Mouse (Mus musculus) limb, embryonic 14.5 days (tissue): Measurements from ENCODE around the gene Cep68. TPM values are rescaled to one million over a fixed set of nuclear protein-coding genes. Genes with fewer than 3 reads are reported as not detected.

ENCODE experiments used
- ATAC-seq: fragments of 200-750 bp; cut with Nextera tagmentation; 2 replicates; pipeline ENCODE4 v1.8.0; 2017; ENCODE audit warnings: low read depth, moderate number of reproducible peaks, moderate TSS enrichment; ENCODE audit not compliant: low FRiP score
- DNase-seq: peaks from one replicate; pipeline ENCODE4 v3.0.0-alpha.2; 2015; ENCODE audit warnings: low spot score
- H3K27ac ChIP-seq: fragments of 300-500 bp; sonication (generic); replicated peaks from 2 replicates; pipeline ENCODE4 v1.5.1; 2014; ENCODE audit warnings: low read depth, mild to moderate bottlenecking, low read length, moderate library complexity, mixed read lengths
- H3K27me3 ChIP-seq: fragments of 300-500 bp; sonication (generic); 2 replicates; pipeline ENCODE4 v1.6.1; 2014; ENCODE audit warnings: low read length, mixed read lengths; ENCODE audit not compliant: control insufficient read depth, insufficient read depth
- H3K36me3 ChIP-seq: fragments of 300-500 bp; sonication (generic); 2 replicates; pipeline ENCODE4 v1.6.1; 2014; ENCODE audit warnings: mild to moderate bottlenecking, low read length, moderate library complexity, mixed read lengths; ENCODE audit not compliant: control insufficient read depth, insufficient read depth
- H3K4me1 ChIP-seq: fragments of 300-500 bp; sonication (generic); 2 replicates; pipeline ENCODE4 v1.6.1; 2014; ENCODE audit warnings: antibody characterized with exemption, low read length, mixed read lengths; ENCODE audit not compliant: control insufficient read depth, insufficient read depth
- H3K4me2 ChIP-seq: fragments of 300-500 bp; sonication (generic); replicated peaks from 2 replicates; pipeline ENCODE4 v1.6.1; 2014; ENCODE audit warnings: low read depth, mild to moderate bottlenecking, low read length, moderate library complexity; ENCODE audit not compliant: severe bottlenecking
- H3K4me3 ChIP-seq: fragments of 300-500 bp; sonication (generic); replicated peaks from 2 replicates; pipeline ENCODE4 v1.5.1; 2014; ENCODE audit warnings: low read length
- H3K9ac ChIP-seq: fragments of 300-500 bp; sonication (generic); 2 replicates; pipeline ENCODE4 v1.6.1; 2014; ENCODE audit warnings: mild to moderate bottlenecking, low read depth, low read length, moderate library complexity; ENCODE audit not compliant: severe bottlenecking
- H3K9me3 ChIP-seq: fragments of 300-500 bp; sonication (generic); 2 replicates; pipeline ENCODE4 v1.6.1; 2016; ENCODE audit warnings: low read length; ENCODE audit not compliant: control insufficient read depth
- POLR2A ChIP-seq: fragments of 200-500 bp; IDR thresholded peaks from 2 replicates; pipeline ENCODE4 v1.8.0; 2012; ENCODE audit warnings: inconsistent platforms, mild to moderate bottlenecking, moderate library complexity, borderline replicate concordance; ENCODE audit not compliant: insufficient read depth, insufficient read length; ENCODE audit errors: extremely low read depth
- WGBS: fragments of 180-500 bp; shearing (Covaris S2); extraction: QIAGEN DNeasy Blood & Tissue Kit; methylation state at CpG from one replicate; pipeline ENCODE4 v1.1.7; 2014; 5-methylcytosine and 5-hydroxymethylcytosine counted together
- polyA plus RNA-seq, 2 experiments: library from polyadenylated mRNA; depleted of rRNA in 1 of 2; stranded (reverse) in 1 of 2; unstranded in 1 of 2; fragments of >200 nt; fragmentation: Nextera tagmentation in 1 of 2; extraction: Ambion mirVana in 1 of 2; gene quantifications; 2 replicates each; pipeline versions ENCODE4 v1.2.1 to v1.2.3; 2012 to 2014

Cep68 gene
- polyA plus RNA-seq, 2 experiments, result 28.5 to 29.7 TPM

DNA sequence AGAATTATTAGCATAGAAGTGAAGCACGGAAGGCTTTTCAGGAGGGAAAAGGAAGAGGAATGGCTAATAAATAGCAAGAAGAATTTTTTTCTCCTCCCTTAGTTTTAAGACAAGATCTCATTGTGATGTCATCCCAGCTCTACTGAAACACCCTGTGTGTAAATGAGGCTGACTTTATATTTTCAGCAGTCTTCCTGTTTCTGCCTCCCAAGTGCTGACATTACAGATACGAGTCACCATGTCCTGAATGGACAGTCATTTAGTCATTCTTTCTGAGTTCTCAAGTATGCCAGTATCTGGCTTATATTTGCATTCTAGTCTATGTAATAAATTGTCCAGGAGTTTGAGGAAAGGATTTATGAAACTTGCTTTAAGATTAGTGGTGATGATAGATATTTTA is 44.9 kb downstream of the Cep68 start:
- Histone ChIP-seq H3K27ac (no peak overlapping the region), H3K9ac (no peak overlapping the region), H3K4me2 (no peak overlapping the region), H3K4me3 (no peak overlapping the region), H3K36me3 (0 out of 2 replicates have a peak, but pooled peaks cover 4% of the 10 kb centered on the region), H3K9me3 (no peaks in the 10 kb centered on the region), H3K4me1 (peaks cover 22% of the 10 kb centered on the region), H3K27me3 (no peaks in the 10 kb centered on the region)
- 81% methylated on average over 2 of the region's 2 CpGs for WGBS
- DNase-seq (no peak), ATAC-seq (no peak)
- TF ChIP-seq POLR2A, result no peak

DNA sequence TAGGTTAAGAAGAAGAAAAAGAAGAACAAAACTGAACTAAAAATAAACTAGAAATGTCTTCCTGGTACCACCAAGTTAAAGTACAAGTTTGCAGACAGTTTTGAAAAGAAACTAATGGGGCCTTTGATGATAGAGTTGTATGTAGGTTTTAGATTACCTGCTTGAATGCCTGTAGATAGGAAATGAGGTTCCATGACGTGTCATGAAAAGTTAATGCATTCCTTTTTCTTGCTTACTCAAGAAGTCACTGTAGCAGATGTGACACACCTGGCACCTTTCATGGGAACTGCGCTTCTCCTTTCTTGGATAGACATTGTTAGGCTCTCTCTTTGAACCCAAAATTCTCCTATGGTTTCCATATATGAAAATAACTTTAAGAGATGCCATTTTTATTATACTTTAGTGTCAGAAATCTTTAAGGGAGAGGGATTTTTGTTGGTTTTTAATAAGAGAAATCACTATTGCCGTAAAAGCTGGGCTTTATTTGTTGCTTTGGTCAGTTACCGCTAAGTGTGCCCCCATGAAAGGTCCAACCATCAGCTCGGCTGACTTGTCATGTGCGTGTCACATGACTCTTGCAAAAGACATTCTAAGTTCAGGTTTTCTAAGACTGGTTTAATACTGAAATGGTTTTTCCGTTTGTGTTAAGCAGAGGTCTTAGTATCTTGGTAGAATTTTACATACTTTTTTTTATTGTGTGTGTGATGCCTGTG is 46.8 kb downstream of the Cep68 start:
- Histone ChIP-seq H3K4me1 (peaks cover 22% of the 10 kb centered on the region), H3K27ac (peak overlapping the region; percentile 97; the same call in 1 of the 2 replicates), H3K27me3 (no peaks in the 10 kb centered on the region), H3K4me3 (peak overlapping the region; percentile 99), H3K36me3 (0 out of 2 replicates have a peak, but pooled peaks cover 4% of the 10 kb centered on the region), H3K9me3 (no peaks in the 10 kb centered on the region), H3K9ac (peak overlapping the region; percentile 99), H3K4me2 (peak overlapping the region; percentile 78)
- DNase-seq, result peak; percentile 16
- no peak for ATAC-seq
- WGBS, result 54% methylated on average over 7 of the region's 7 CpGs
- no peak for TF ChIP-seq POLR2A

GRCm38 (mm10) chr11:20201661-20202101 is 47.5 kb downstream of the Cep68 start:
- Histone ChIP-seq H3K9ac (peak overlapping the region; percentile 99), H3K27ac (peak overlapping the region; percentile 97), H3K4me1 (peaks cover 20% of the 10 kb centered on the region), H3K9me3 (no peaks in the 10 kb centered on the region), H3K27me3 (no peaks in the 10 kb centered on the region), H3K4me2 (peak overlapping the region; percentile 78), H3K4me3 (peak overlapping the region; percentile 99), H3K36me3 (0 out of 2 replicates have a peak, but pooled peaks cover 4% of the 10 kb centered on the region)
- DNase-seq, result peak; percentile 44
- ATAC-seq, result peak; percentile 4
- no peak for TF ChIP-seq POLR2A
- WGBS, result 2% methylated on average over 26 of the region's 40 CpGs

- TF ChIP-seq POLR2A, result peak; percentile 80; the same call in 1 of the 2 replicates
- ATAC-seq (peak; percentile 95), DNase-seq (peak; percentile 100)
- Histone ChIP-seq H3K27ac (peak within 1 kb of the TSS; percentile 97), H3K9ac (peak within 1 kb of the TSS; percentile 99), H3K9me3 (no peaks in the 10 kb centered on the region), H3K4me2 (peak within 1 kb of the TSS; percentile 78), H3K4me1 (peaks cover 15% of the 10 kb centered on the region), H3K27me3 (no peaks in the 10 kb centered on the region), H3K4me3 (peak within 1 kb of the TSS; percentile 99), H3K36me3 (0 out of 2 replicates have a peak, but pooled peaks cover 4% of the 10 kb centered on the region)
- under 1% methylated on average over 41 of the region's 54 CpGs for WGBS
Measured at GRCm38 (mm10) chr11:20200713-20201575, 48.3 kb downstream of the Cep68 start, which contains the start of gene Rab1a. TSS of gene Rab1a (plus strand) at chr11:20201432.

DNA sequence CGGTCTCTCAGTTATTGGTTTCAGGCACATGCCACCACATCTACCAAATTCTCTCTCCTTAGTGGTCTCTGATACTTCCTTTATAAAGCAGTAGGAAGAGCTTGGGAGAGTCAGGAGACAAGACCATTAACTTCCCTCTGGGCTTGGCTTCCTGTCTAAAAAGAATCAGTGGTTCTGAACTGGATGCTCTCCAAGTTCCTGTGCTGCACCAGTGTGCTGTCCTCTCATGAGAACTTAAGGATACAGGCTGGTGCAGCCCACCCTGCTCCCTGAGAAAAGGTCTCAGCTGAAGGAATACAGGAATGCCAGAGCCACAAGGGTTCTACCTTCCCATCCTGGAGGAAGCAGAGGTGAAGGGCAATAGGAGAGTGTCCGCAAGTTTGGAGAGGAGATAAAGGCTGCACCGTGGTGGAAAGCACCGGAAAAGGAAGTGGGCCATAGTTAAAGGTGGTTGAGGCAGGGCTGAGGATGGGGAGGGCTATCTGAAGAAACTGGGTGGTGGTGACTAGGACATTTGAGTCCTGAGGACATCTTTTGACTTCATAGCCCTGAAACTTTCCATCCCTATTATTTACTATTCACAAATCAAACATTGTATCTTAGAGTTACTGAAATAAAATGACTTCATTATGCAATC is 56.0 kb downstream of the Cep68 start:
- 93% methylated on average over 4 of the region's 4 CpGs for WGBS

More for the DNA sequence above, 56.0 kb downstream of the Cep68 start:
- H3K9me3 ChIP-seq, result no peaks in the 10 kb centered on the region
- TF ChIP-seq POLR2A, result no peak
- no peak overlapping the region for H3K27ac ChIP-seq
- ATAC-seq, result no peak
- DNase-seq, result no peak
- no peak overlapping the region for H3K9ac ChIP-seq
- H3K4me1 ChIP-seq, result no peaks in the 10 kb centered on the region
- no peaks in the 10 kb centered on the region for H3K27me3 ChIP-seq
- no peaks in the 10 kb centered on the region for H3K36me3 ChIP-seq
- H3K4me3 ChIP-seq, result no peak overlapping the region
- no peak overlapping the region for H3K4me2 ChIP-seq
